Mouse (Mus musculus) forebrain, embryonic 10.5 days (tissue): ENCODE data around the gene Slc9a9. TPM values are rescaled to one million over a fixed set of nuclear protein-coding genes. Genes with fewer than 3 reads are reported as not detected.

Experiments
- DNase-seq: peaks from one replicate; pipeline ENCODE4 v3.0.0-alpha.2; 2017; ENCODE audit warnings: low spot score; ENCODE audit errors: extremely low spot score
- H3K27ac ChIP-seq: fragments of 300-500 bp; sonication (generic); 2 replicates; pipeline ENCODE4 v1.5.1; 2016; ENCODE audit warnings: mild to moderate bottlenecking
- H3K27me3 ChIP-seq: fragments of 300-500 bp; sonication (generic); 2 replicates; pipeline ENCODE4 v1.6.1; 2016; ENCODE audit warnings: mild to moderate bottlenecking; ENCODE audit not compliant: poor library complexity, severe bottlenecking
- H3K36me3 ChIP-seq: fragments of 300-500 bp; sonication (generic); replicated peaks from 2 replicates; pipeline ENCODE4 v1.6.1; 2016; ENCODE audit warnings: mild to moderate bottlenecking, moderate library complexity
- H3K4me1 ChIP-seq: fragments of 300-500 bp; sonication (generic); 2 replicates; pipeline ENCODE4 v1.6.1; 2016
- H3K4me3 ChIP-seq: fragments of 300-500 bp; sonication (generic); 2 replicates; pipeline ENCODE4 v1.5.1; 2016; ENCODE audit warnings: mild to moderate bottlenecking, moderate library complexity
- H3K9me3 ChIP-seq: fragments of 300-500 bp; sonication (generic); 2 replicates; pipeline ENCODE4 v1.6.1; 2016; ENCODE audit warnings: mild to moderate bottlenecking, moderate library complexity
- WGBS: fragments of 180-500 bp; shearing (Covaris S2); methylation state at CpG from one replicate; pipeline ENCODE4 v1.1.7; 2016; 5-methylcytosine and 5-hydroxymethylcytosine counted together
- polyA plus RNA-seq: library from polyadenylated mRNA; unstranded; fragments of >200 nt; fragmentation: Nextera tagmentation; extraction: Ambion mirVana; gene quantifications from 2 replicates; pipeline ENCODE4 v1.2.1, GENCODE M21; 2016

Slc9a9 gene
- polyA plus RNA-seq, 1 experiment from 2014 or later = 1.2 TPM

DNA sequence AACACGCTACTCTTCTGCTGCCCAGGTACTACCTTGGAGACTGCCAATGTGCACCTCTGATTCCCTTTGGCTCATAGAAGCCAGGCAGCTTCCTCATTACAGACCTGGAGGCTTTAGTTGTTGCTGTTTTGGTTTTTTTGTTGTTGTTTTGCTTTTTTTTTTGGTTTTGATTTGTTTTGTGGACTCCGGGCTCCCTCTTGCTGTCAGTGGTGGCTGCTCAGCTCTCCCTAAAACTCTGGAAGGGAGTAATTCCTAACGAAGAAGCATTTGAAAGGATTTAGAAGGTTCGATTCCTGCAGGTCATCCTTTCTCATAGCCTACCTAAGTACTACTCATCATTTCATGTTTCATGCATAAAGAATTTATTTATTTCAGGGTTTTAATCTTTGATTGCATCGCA is 42.4 kb downstream of the Slc9a9 start:
- DNase-seq = no peak
- 89% methylated on average over 5 of the region's 5 CpGs for WGBS
- H3K9me3 ChIP-seq = no peaks in the 10 kb centered on the region
- H3K27me3 ChIP-seq = no peaks in the 10 kb centered on the region
- H3K4me3 ChIP-seq = no peak overlapping the region
- H3K36me3 ChIP-seq = no peaks in the 10 kb centered on the region
- no peak overlapping the region for H3K27ac ChIP-seq
- H3K4me1 ChIP-seq = no peaks in the 10 kb centered on the region

DNA sequence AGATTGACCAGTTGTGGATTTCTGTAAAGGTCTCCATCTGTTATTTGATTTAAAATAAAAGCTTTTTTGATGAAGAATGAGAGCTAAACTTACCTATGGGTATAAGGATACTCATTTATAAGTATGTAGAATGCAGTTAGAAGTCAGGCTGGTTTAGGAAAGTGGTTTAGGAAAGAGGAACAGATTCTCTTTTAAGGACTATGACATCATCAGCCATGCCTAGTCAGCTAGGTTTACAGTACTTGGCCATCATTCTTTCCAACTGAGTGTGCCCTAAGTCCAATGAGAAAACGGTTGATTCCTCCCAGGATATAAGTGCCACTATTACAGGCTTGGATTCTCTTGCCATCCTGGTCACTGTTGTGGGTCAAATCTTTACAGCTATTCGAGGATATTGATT is 47.0 kb downstream of the Slc9a9 start:
- no peak overlapping the region for H3K27ac ChIP-seq
- no peak for DNase-seq
- no peaks in the 10 kb centered on the region for H3K36me3 ChIP-seq
- H3K27me3 ChIP-seq = no peaks in the 10 kb centered on the region
- H3K4me1 ChIP-seq = no peaks in the 10 kb centered on the region
- H3K9me3 ChIP-seq = no peaks in the 10 kb centered on the region
- 77% methylated on average over 2 of the region's 2 CpGs for WGBS
- H3K4me3 ChIP-seq = no peak overlapping the region

DNA sequence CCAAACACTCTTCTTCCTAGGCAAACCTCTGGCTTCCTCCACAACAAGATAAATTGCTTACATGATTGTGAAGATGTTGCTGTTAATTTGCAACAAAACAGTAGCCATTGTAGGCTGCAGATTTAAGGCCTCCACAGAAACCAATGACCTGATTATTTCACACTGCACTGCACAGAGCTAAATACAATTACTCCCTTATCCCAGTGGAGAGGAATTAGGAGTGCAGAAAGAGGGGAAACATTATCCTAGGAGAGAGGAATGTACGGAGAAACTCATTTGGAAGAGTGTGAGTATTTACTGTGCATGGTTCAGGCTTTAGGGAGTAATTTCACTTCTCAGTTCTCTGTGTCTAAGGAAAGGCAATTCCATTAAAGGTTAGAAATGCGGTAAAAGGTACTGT is 53.9 kb downstream of the Slc9a9 start:
- Histone ChIP-seq H3K9me3 (no peaks in the 10 kb centered on the region), H3K27ac (no peak overlapping the region), H3K4me1 (peaks cover 10% of the 10 kb centered on the region; the same call in 1 of the 2 replicates), H3K36me3 (no peaks in the 10 kb centered on the region), H3K27me3 (no peaks in the 10 kb centered on the region), H3K4me3 (no peak overlapping the region)
- WGBS = 51% methylated on average over 2 of the region's 2 CpGs
- no peak for DNase-seq

DNA sequence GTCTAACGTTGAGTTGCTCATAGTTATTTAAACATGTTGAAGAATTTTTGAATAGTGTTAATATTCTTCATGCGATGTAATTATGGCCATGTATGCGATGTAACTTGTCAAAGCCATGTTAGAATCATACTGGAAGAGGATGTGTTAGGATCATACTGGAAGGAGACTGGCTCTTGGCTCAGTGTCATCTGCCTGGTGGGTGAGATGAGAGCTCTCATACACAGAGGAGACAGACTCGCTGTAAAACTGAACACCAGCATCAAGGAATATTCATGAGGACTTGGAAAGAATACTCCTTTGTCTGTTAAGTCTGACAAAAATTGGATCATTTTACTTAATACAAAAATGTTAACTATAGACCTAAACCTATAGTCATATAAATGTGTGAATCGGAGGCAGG is 55.4 kb downstream of the Slc9a9 start:
- H3K36me3 ChIP-seq = no peaks in the 10 kb centered on the region
- no peak overlapping the region for H3K27ac ChIP-seq
- H3K27me3 ChIP-seq = no peaks in the 10 kb centered on the region
- peaks cover 10% of the 10 kb centered on the region; the same call in 1 of the 2 replicates for H3K4me1 ChIP-seq
- no peak for DNase-seq
- no peaks in the 10 kb centered on the region for H3K9me3 ChIP-seq
- WGBS = 91% methylated on average over 5 of the region's 5 CpGs
- H3K4me3 ChIP-seq = no peak overlapping the region

DNA sequence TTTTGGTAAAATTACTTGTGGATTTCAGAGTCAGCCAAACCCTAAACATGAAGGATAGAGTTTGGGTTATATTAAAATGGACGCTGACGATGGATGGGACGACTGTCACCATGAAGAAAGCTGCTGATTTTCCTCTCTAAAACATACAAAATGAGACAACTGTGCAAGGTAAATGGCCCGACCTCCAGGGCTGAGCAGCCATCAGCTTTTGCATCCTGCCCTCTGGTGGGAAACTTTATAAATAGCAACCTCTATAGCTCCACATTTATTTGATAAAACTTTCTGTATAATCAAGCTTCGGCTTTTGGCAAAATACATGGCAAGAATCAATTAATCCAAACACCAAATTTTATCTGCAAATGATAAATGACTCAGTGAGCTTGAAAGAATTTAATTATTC is 57.7 kb downstream of the Slc9a9 start:
- H3K27me3 ChIP-seq = no peaks in the 10 kb centered on the region
- no peak overlapping the region for H3K27ac ChIP-seq
- peaks cover 14% of the 10 kb centered on the region for H3K4me1 ChIP-seq
- H3K9me3 ChIP-seq = no peaks in the 10 kb centered on the region
- no peak overlapping the region for H3K4me3 ChIP-seq
- DNase-seq = no peak
- WGBS = 47% methylated on average over 5 of the region's 5 CpGs
- H3K36me3 ChIP-seq = no peaks in the 10 kb centered on the region

DNA sequence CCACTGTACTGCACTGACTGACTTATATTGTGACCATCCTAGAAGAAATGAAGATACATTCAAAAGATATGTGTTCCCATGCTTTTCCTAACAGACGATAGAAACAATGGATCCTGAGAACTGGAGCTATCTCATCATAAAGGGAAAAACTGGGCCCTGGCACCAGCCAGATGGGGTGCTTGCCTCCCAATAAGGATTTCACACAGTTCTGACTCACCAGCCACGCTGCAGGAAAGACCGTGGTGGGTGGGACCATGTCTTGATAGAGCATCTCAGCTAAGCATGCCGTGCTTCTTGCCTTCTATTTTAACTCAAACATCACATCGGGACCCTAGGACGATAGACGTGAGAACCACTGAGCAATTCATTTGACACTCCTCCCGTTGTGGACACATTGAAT is 60.7 kb downstream of the Slc9a9 start:
- 93% methylated on average over 8 of the region's 8 CpGs for WGBS
- Histone ChIP-seq H3K4me1 (peaks cover 11% of the 10 kb centered on the region), H3K27ac (no peak overlapping the region), H3K27me3 (no peaks in the 10 kb centered on the region), H3K4me3 (no peak overlapping the region), H3K36me3 (no peaks in the 10 kb centered on the region), H3K9me3 (no peaks in the 10 kb centered on the region)
- DNase-seq = no peak

DNA sequence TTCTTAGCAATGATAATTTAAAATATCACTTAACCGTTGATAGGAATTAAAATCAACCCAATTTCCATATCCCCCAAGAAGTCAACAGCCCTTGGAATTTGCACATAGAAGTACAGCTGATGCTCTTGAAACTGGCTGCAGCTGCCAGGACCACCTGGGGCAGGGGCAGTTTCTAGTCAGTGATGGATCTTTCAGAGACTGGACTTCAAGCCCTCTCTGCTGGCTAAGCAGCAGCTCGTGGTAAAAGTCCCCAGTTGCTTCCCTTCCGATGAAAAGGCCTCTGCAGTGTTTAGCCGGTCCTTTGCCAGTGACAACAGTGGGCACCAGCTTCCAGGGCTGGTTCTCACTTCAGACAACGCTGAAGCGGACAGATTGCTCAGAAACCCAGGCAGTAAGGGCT is 62.4 kb downstream of the Slc9a9 start:
- no peak overlapping the region for H3K27ac ChIP-seq
- H3K36me3 ChIP-seq = no peaks in the 10 kb centered on the region
- 0 out of 2 replicates have a peak, but pooled peaks cover 5% of the 10 kb centered on the region for H3K27me3 ChIP-seq
- H3K9me3 ChIP-seq = no peaks in the 10 kb centered on the region
- WGBS = 81% methylated on average over 6 of the region's 6 CpGs
- H3K4me3 ChIP-seq = no peak overlapping the region
- peaks cover 11% of the 10 kb centered on the region for H3K4me1 ChIP-seq
- DNase-seq = no peak

DNA sequence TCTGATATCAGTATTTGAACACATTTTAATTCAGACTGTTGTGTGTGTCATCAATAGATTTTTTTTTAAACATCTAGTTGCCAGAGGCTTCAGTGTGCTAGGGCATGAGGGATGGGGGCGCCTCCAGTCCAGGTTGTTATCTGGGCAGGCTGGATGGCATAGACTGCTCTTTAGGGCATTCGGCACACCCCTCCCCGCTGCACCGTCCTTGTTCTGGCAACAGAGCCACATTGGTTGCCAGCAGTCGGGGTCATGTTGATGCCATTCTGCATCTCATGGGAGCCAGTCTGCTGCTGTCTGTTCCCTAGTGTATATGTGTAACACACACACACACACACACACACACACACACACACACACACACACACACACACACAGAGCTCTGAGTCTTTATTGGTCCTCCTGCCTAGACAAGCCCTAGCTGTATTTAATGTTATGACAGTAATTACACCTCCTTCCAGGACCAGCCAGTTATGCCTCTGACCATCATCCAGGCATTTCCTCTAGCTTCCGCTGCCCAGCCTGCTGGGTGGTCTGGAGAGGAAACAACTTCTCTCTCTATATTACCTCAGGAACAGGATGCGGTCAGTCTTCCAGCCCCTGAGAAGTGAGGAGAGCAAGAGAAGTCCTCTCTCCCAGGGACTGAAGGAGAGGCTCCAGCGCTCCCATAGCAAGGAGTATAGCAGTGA is 63.0 kb downstream of the Slc9a9 start:
- DNase-seq = no peak
- H3K27ac ChIP-seq = no peak overlapping the region
- H3K4me3 ChIP-seq = no peak overlapping the region
- H3K9me3 ChIP-seq = no peaks in the 10 kb centered on the region
- H3K27me3 ChIP-seq = peaks cover 5% of the 10 kb centered on the region; the same call in 1 of the 2 replicates
- peaks cover 11% of the 10 kb centered on the region for H3K4me1 ChIP-seq
- H3K36me3 ChIP-seq = no peaks in the 10 kb centered on the region
- WGBS = 79% methylated on average over 8 of the region's 8 CpGs

DNA sequence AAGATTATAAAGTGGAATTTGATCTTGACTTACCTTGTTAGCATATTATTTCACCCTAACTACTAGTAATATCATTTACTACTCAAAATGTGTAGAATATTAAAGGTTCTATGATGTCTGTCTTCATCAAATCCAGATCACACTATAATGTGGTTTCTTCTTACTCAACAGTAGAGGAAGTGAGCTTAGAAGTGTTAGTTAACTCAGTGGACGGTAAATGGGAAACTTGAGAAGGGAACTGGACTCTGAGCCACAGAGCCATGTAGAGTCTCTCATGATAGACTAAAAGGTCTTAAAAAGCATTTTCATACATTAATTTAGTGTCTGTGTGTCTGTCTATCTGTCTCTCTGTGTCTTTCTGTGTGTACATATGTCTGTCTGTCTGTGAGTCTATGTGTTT is 64.6 kb downstream of the Slc9a9 start:
- no peak for DNase-seq
- WGBS = 81% methylated on average over 1 of the region's 1 CpGs

DNA sequence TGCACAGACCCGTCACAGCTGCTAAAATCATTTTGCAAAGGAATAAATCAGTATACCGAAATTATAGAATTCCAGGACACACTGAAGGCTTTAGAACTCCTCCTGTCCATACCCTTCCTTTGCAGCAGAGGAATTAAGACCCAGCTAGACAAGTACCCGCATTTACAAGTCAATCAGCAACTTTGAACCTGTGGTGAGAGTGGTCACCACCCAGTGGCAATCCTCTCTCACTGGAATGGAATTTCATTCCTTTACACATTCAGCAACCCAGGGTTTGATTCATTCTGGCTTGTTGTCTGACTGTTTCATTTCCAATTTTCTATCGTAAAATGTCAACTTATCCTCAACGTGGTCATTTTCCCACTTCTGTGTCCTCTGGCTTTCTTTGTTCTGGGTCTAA is 67.5 kb downstream of the Slc9a9 start:
- WGBS = 75% methylated on average over 5 of the region's 5 CpGs

More for the DNA sequence above, 64.6 kb downstream of the Slc9a9 start:
- peaks cover 5% of the 10 kb centered on the region; the same call in 1 of the 2 replicates for H3K27me3 ChIP-seq
- no peak overlapping the region for H3K27ac ChIP-seq
- peaks cover 11% of the 10 kb centered on the region for H3K4me1 ChIP-seq
- no peak overlapping the region for H3K4me3 ChIP-seq
- no peaks in the 10 kb centered on the region for H3K9me3 ChIP-seq
- H3K36me3 ChIP-seq = no peaks in the 10 kb centered on the region

DNA sequence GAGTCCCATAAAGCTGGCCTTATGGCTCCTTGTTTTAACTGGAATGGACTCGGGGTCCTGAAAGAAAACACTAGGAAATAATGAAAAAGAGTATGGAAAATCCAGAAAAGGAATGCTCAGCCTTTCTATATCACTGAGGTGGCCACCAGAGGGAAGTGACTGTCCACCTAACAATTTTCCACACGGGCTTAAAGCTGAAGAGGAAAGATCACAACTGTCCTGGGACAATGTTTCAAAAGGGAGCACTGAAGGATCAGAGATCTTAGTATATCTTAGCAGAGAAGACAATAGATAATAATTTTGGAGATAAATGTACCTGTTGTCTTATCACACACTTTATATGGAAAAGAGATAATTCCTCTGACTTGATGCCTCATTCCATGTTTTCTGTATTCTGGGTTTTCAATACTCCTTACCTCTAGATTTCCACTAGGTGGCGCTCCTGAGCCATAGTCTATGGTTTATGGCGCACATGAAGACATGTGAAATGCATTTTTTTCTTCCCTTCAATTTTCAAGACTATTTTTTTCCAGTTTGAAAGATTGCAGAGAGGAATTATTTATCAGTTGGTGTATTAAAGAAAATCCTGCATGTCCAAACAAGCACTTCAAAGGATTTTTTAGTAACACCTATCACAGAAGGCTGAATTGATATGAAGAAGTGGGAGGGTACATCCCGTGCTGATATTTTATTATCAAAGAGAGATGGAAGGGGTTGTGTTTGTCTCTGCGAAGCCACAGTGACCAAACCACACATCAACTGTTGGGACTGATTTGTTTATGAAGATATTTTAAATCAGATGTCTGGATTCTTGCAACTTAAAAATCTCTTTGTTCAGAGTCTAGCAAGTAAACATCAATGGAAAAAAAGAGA is 69.1 kb downstream of the Slc9a9 start:
- peak; percentile 61 for DNase-seq
- Histone ChIP-seq H3K4me1 (no peaks in the 10 kb centered on the region), H3K4me3 (no peak overlapping the region), H3K27ac (no peak overlapping the region), H3K27me3 (peaks cover 5% of the 10 kb centered on the region; the same call in 1 of the 2 replicates), H3K36me3 (no peaks in the 10 kb centered on the region), H3K9me3 (no peaks in the 10 kb centered on the region)
- 52% methylated on average over 6 of the region's 6 CpGs for WGBS

More for the DNA sequence above, 67.5 kb downstream of the Slc9a9 start:
- H3K4me3 ChIP-seq = no peak overlapping the region
- no peaks in the 10 kb centered on the region for H3K36me3 ChIP-seq
- peaks cover 5% of the 10 kb centered on the region; the same call in 1 of the 2 replicates for H3K27me3 ChIP-seq
- H3K4me1 ChIP-seq = peaks cover 9% of the 10 kb centered on the region
- H3K9me3 ChIP-seq = no peaks in the 10 kb centered on the region
- no peak for DNase-seq
- H3K27ac ChIP-seq = no peak overlapping the region

DNA sequence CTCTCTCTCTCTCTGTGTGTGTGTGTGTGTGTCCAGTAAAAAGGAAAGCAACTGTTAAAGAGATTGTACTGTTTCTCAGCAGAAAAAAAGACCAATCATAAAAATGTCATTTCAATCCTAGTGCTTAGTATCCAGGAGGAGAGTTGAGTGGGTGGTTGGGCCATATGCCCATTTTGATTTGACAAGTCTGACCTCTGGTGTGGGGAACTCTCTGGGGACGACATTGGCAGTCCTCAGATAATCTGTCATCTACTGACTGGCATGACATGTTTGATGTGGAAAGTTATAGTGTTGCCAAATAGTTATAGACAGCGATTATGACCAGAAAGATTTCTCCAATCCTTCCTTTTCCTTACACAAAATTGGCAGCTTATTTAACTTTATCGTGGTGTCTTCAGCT is 71.1 kb downstream of the Slc9a9 start:
- Histone ChIP-seq H3K4me1 (no peaks in the 10 kb centered on the region), H3K36me3 (no peaks in the 10 kb centered on the region), H3K9me3 (no peaks in the 10 kb centered on the region), H3K27me3 (peaks cover 5% of the 10 kb centered on the region; the same call in 1 of the 2 replicates), H3K4me3 (no peak overlapping the region), H3K27ac (no peak overlapping the region)
- no peak for DNase-seq
- WGBS = 87% methylated on average over 3 of the region's 3 CpGs

DNA sequence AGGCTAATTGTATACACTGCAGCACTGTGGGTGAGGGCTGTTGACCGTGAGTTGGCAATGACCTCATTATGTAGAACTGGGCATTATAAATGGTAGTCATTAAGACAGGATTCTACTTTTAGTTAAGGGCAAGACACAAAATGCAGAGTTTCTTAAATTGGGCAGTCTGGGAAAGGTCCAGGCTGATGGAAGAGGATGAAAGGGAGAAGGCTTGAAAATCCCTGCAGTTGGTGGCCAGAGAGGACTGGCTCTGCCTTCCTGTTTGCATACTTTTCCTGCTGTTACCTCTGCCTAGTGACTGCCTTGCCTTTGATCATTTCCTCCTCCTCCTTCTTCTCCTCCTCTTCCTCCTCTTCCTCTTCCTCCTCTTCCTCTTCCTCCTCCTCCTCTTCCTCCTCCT is 73.6 kb downstream of the Slc9a9 start:
- no peaks in the 10 kb centered on the region for H3K36me3 ChIP-seq
- no peak overlapping the region for H3K4me3 ChIP-seq
- no peak overlapping the region for H3K27ac ChIP-seq
- no peaks in the 10 kb centered on the region for H3K27me3 ChIP-seq
- H3K4me1 ChIP-seq = no peaks in the 10 kb centered on the region
- DNase-seq = no peak
- 88% methylated on average over 1 of the region's 1 CpGs for WGBS
- no peaks in the 10 kb centered on the region for H3K9me3 ChIP-seq
